Comparison of ENCODE assay signal across 17 mouse cellular contexts in genomic region chr5:53174461-53174860, GRCm38 (mm10).
"Had no signal": no experiment of that assay in that cellular context is flagged by ENCODE, and none has a peak within 500 bp of the region (broad histone marks: within the 10 kb centered on the region; RNA-seq: fewer than 3 reads in every experiment).

No protein-coding gene starts in this region.

- ATAC-seq: liver, embryonic 12.5 days had no signal

- H3K27ac ChIP-seq: limb, embryonic 15.5 days; liver, embryonic 12.5 days; midbrain, embryonic 10.5 days; neural tube, embryonic 12.5 days; stomach, embryonic 15.5 days had no signal

- H3K9ac ChIP-seq: limb, embryonic 15.5 days; liver, embryonic 12.5 days; lung, embryonic 14.5 days; neural tube, embryonic 12.5 days; stomach, embryonic 15.5 days had no signal

- H3K4me3 ChIP-seq: limb, embryonic 15.5 days; liver, embryonic 12.5 days; midbrain, embryonic 10.5 days; myocyte; neural tube, embryonic 12.5 days; stomach, embryonic 15.5 days had no signal

- H3K27me3 ChIP-seq: limb, embryonic 15.5 days; liver, embryonic 12.5 days; neural tube, embryonic 12.5 days; stomach, embryonic 15.5 days had no signal

- H3K36me3 ChIP-seq: limb, embryonic 15.5 days; liver, embryonic 12.5 days; midbrain, embryonic 10.5 days; neural tube, embryonic 12.5 days; stomach, embryonic 15.5 days had no signal

- H3K4me1 ChIP-seq: limb, embryonic 15.5 days; liver, embryonic 12.5 days; midbrain, embryonic 10.5 days; stomach, embryonic 15.5 days had no signal

- H3K9me3 ChIP-seq: limb, embryonic 15.5 days; liver, embryonic 12.5 days; midbrain, embryonic 10.5 days; neural tube, embryonic 12.5 days; stomach, embryonic 15.5 days had no signal

- DNase-seq: kidney, adult 8-10 months; kidney, postnatal 36 days; layer of hippocampus, adult 9-11 months; layer of hippocampus, postnatal 36 days; lung, embryonic 14.5 days; lung, postnatal 10 days; lung, postnatal 4 days; right cerebral cortex, postnatal 4 days; spleen, adult 18-20 months; thymus, adult 2 months; thymus, postnatal 25 days had no signal

- H3K4me2 ChIP-seq: limb, embryonic 15.5 days; liver, embryonic 12.5 days; lung, embryonic 14.5 days; neural tube, embryonic 12.5 days; stomach, embryonic 15.5 days had no signal
